Mouse (Mus musculus) CH12.LX (cell line): ENCODE measurements at regions not wholly inside any gene's neighbourhood (a gene's known extent, or its start where the extent isn't known, plus 50 kb on each side); places are given as distances from the start of the nearest gene placed in this dataset.

Experiments used
- DNase-seq: peaks from one replicate; pipeline ENCODE4 v3.0.0-alpha.2; 2013; ENCODE audit errors: extremely low read depth
- H3K27ac ChIP-seq: 2 replicates; pipeline ENCODE4 v1.5.1; 2012; ENCODE audit warnings: low read depth, mild to moderate bottlenecking, control low read depth, moderate library complexity; ENCODE audit not compliant: insufficient read depth
- H3K27me3 ChIP-seq: replicated peaks from 2 replicates; pipeline ENCODE3; 2012; ENCODE audit warnings: inconsistent platforms
- H3K36me3 ChIP-seq, 2 experiments: replicated peaks in 1 of 2; 2 replicates each; pipeline versions ENCODE3 to v1.6.1; 2012; ENCODE audit warnings: inconsistent platforms in 1 of 2, low read length in 1 of 2, mild to moderate bottlenecking in 1 of 2, mixed read lengths in 1 of 2, moderate library complexity in 1 of 2; ENCODE audit not compliant: control insufficient read depth in 1 of 2, insufficient read depth in 1 of 2
- H3K4me1 ChIP-seq, 2 experiments: 2 replicates each; pipeline ENCODE4 v1.6.1; 2012; ENCODE audit warnings: inconsistent platforms in 1 of 2, moderate library complexity in 1 of 2; ENCODE audit not compliant: insufficient read depth in 2 of 2, control insufficient read depth in 1 of 2
- H3K4me2 ChIP-seq: 2 replicates; pipeline ENCODE4 v1.6.1; 2012; ENCODE audit warnings: low read depth, mild to moderate bottlenecking, control low read depth; ENCODE audit not compliant: poor library complexity, insufficient read depth, severe bottlenecking
- H3K4me3 ChIP-seq, 3 experiments: fragments of 150-350 bp in 1 of 3; sonication (generic) in 1 of 3; replicated peaks in 1 of 3; 2 replicates each; pipeline versions ENCODE3 to v1.5.1; 2011 to 2012; ENCODE audit warnings: low read depth in 2 of 3, low read length in 2 of 3, mild to moderate bottlenecking in 2 of 3, moderate library complexity in 2 of 3, control low read depth in 1 of 3, improper control_type of control experiment in 1 of 3, inconsistent platforms in 1 of 3, mixed read lengths in 1 of 3; ENCODE audit not compliant: poor library complexity in 1 of 3
- H3K79me2 ChIP-seq: replicated peaks from 2 replicates; pipeline ENCODE4 v1.6.1; 2012; ENCODE audit warnings: mild to moderate bottlenecking, moderate library complexity; ENCODE audit not compliant: control insufficient read depth, poor library complexity, insufficient read depth, severe bottlenecking; ENCODE audit errors: extremely low read depth
- H3K9ac ChIP-seq: 2 replicates; pipeline ENCODE4 v1.6.1; 2012; ENCODE audit warnings: low read depth, mild to moderate bottlenecking, control low read depth, moderate library complexity; ENCODE audit not compliant: insufficient read depth
- H3K9me3 ChIP-seq: replicated peaks from 2 replicates; pipeline ENCODE3; 2012; ENCODE audit warnings: low read length, inconsistent platforms, mixed read lengths
- BHLHE40 ChIP-seq: IDR thresholded peaks from 2 replicates; pipeline ENCODE4 v1.6.1; 2011; ENCODE audit warnings: mild to moderate bottlenecking, low read depth, low read length, improper control_type of control experiment
- E2F4 ChIP-seq: IDR thresholded peaks from 2 replicates; pipeline ENCODE4 v1.6.1; 2011; ENCODE audit warnings: low read depth, low read length, improper control_type of control experiment; ENCODE audit not compliant: insufficient replicate concordance
- EP300 ChIP-seq: IDR thresholded peaks from 2 replicates; pipeline ENCODE4 v1.6.1; 2011; ENCODE audit warnings: low read length, improper control_type of control experiment
- ETS1 ChIP-seq: conservative IDR thresholded peaks from 2 replicates; pipeline ENCODE4 v1.6.1; 2012; ENCODE audit warnings: low read depth, mild to moderate bottlenecking, inconsistent platforms, low read length, improper control_type of control experiment, moderate library complexity
- GABPA ChIP-seq: IDR thresholded peaks from 2 replicates; pipeline ENCODE4 v1.6.1; 2012; ENCODE audit warnings: low read depth, low read length, improper control_type of control experiment, inconsistent platforms; ENCODE audit not compliant: insufficient replicate concordance
- HCFC1 ChIP-seq: IDR thresholded peaks from 2 replicates; pipeline ENCODE4 v1.6.1; 2012; ENCODE audit warnings: low read depth, mild to moderate bottlenecking, inconsistent platforms, low read length, improper control_type of control experiment
- IRF4 ChIP-seq: IDR thresholded peaks from 2 replicates; pipeline ENCODE4 v1.6.1; 2014; ENCODE audit warnings: low read depth, mild to moderate bottlenecking, inconsistent platforms, low read length, improper control_type of control experiment
- JUN ChIP-seq: IDR thresholded peaks from 2 replicates; pipeline ENCODE4 v1.6.1; 2011; ENCODE audit warnings: low read depth, mild to moderate bottlenecking, low read length, improper control_type of control experiment, moderate library complexity; ENCODE audit not compliant: insufficient read depth
- JUND ChIP-seq: conservative IDR thresholded peaks from 2 replicates; pipeline ENCODE4 v1.6.1; 2011; ENCODE audit warnings: low read depth, low read length, improper control_type of control experiment
- MAFK ChIP-seq: IDR thresholded peaks from 2 replicates; pipeline ENCODE4 v1.6.1; 2011; ENCODE audit warnings: low read length, improper control_type of control experiment; ENCODE audit not compliant: insufficient replicate concordance
- MEF2A ChIP-seq: IDR thresholded peaks from 2 replicates; pipeline ENCODE4 v1.6.1; 2014; ENCODE audit warnings: low read depth, mild to moderate bottlenecking, inconsistent platforms, low read length, improper control_type of control experiment, borderline replicate concordance
- NELFE ChIP-seq: IDR thresholded peaks from 2 replicates; pipeline ENCODE4 v1.6.1; 2011; ENCODE audit warnings: low read depth, low read length, improper control_type of control experiment
- POLR2AphosphoS2 ChIP-seq: IDR thresholded peaks from 2 replicates; pipeline ENCODE4 v1.6.1; 2011; ENCODE audit warnings: low read depth, low read length, improper control_type of control experiment
- RCOR1 ChIP-seq: conservative IDR thresholded peaks from 2 replicates; pipeline ENCODE4 v1.6.1; 2012; ENCODE audit warnings: low read depth, mild to moderate bottlenecking, inconsistent platforms, low read length, improper control_type of control experiment
- SIN3A ChIP-seq: IDR thresholded peaks from 2 replicates; pipeline ENCODE4 v1.6.1; 2012; ENCODE audit warnings: low read length, improper control_type of control experiment, inconsistent platforms
- SMC3 ChIP-seq: IDR thresholded peaks from 2 replicates; pipeline ENCODE4 v1.6.1; 2011; ENCODE audit warnings: low read depth, low read length, improper control_type of control experiment
- TCF12 ChIP-seq: IDR thresholded peaks from 2 replicates; pipeline ENCODE4 v1.6.1; 2014; ENCODE audit warnings: low read depth, mild to moderate bottlenecking, inconsistent platforms, low read length, improper control_type of control experiment
- UBTF ChIP-seq: IDR thresholded peaks from 2 replicates; pipeline ENCODE4 v1.6.1; 2012; ENCODE audit warnings: low read depth, mild to moderate bottlenecking, inconsistent platforms, low read length, improper control_type of control experiment, moderate library complexity
- USF1 ChIP-seq: IDR thresholded peaks from 2 replicates; pipeline ENCODE4 v1.6.1; 2014; ENCODE audit warnings: low read depth, mild to moderate bottlenecking, inconsistent platforms, low read length, improper control_type of control experiment
- USF2 ChIP-seq: conservative IDR thresholded peaks from 2 replicates; pipeline ENCODE4 v1.6.1; 2011; ENCODE audit warnings: low read depth, low read length, improper control_type of control experiment
- ZKSCAN1 ChIP-seq: IDR thresholded peaks from 2 replicates; pipeline ENCODE4 v1.6.1; 2012; ENCODE audit warnings: low read depth, inconsistent platforms, low read length, improper control_type of control experiment, borderline replicate concordance
- ZNF384 ChIP-seq: IDR thresholded peaks from 2 replicates; pipeline ENCODE4 v1.6.1; 2012; ENCODE audit warnings: low read depth, low read length, improper control_type of control experiment, inconsistent platforms
- dilution Hi-C: fragments of 300-500 bp; cut with MboI; formaldehyde crosslinking; loops from 2 replicates; pipeline ENCODE4 v1.14.3; 2020; ENCODE audit warnings: low sequenced_read_pairs; ENCODE audit not compliant: extremely low pct_unique_long_range_greater_than_20kb, extremely low pct_ligation_motif_present
- in situ Hi-C: fragments of 300-500 bp; cut with MboI; formaldehyde crosslinking; loops from 3 replicates; pipeline ENCODE4 v1.14.3; 2019; ENCODE audit warnings: low sequenced_read_pairs, low pct_ligation_motif_present, low pct_unique_long_range_greater_than_20kb, mixed read lengths

DNA sequence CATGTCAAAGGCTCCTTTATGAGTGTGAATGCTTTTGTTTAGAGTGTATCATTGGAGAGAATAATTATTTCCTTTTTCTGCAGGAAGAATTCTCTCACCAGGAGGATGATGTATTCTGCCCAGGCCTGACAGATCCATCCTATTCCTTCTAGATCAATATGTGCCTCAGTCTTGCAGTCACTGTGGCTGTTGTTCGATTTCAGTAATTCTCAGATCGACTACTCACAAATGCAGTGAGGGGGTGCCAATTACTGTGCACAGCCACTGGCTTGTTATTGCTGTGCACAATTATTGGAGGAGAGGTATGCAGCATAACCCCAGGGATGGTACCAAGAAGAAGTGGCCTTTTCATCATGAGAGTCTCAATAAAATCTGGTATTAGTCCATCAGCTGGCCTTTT lies 689.2 kb downstream of the Hdgfl1 start:
- peaks cover 0 to 28% of the 10 kb centered on the region in 2 experiments; a peak in 2 of 4 replicates for H3K4me1 ChIP-seq
- no peaks in the 10 kb centered on the region for H3K36me3 ChIP-seq
- no peaks in the 10 kb centered on the region for H3K9me3 ChIP-seq
- H3K4me2 ChIP-seq: no peak overlapping the region
- H3K9ac ChIP-seq: no peak overlapping the region
- H3K27me3 ChIP-seq: no peaks in the 10 kb centered on the region
- H3K4me3 ChIP-seq: no peak overlapping the region
- in situ Hi-C loops (no loop called here), dilution Hi-C loops (no loop called here)
- no peaks in the 10 kb centered on the region for H3K79me2 ChIP-seq
- DNase-seq: no peak
- no peak for TF ChIP-seq JUN
- no peak for TF ChIP-seq E2F4
- no peak for TF ChIP-seq ZKSCAN1
- TF ChIP-seq USF1: no peak
- TF ChIP-seq BHLHE40: no peak
- no peak for TF ChIP-seq ZNF384
- no peak for TF ChIP-seq IRF4
- no peak for TF ChIP-seq SIN3A
- no peak for TF ChIP-seq MEF2A
- no peak for TF ChIP-seq SMC3
- no peak for TF ChIP-seq POLR2AphosphoS2
- no peak for TF ChIP-seq HCFC1
- no peak for TF ChIP-seq GABPA
- no peak for TF ChIP-seq UBTF
- no peak for TF ChIP-seq RCOR1
- TF ChIP-seq TCF12: no peak
- TF ChIP-seq NELFE: no peak
- TF ChIP-seq, all 38 proteins: peak for 0
- H3K27ac ChIP-seq: no peak overlapping the region; the same call in 1 of the 2 replicates

DNA sequence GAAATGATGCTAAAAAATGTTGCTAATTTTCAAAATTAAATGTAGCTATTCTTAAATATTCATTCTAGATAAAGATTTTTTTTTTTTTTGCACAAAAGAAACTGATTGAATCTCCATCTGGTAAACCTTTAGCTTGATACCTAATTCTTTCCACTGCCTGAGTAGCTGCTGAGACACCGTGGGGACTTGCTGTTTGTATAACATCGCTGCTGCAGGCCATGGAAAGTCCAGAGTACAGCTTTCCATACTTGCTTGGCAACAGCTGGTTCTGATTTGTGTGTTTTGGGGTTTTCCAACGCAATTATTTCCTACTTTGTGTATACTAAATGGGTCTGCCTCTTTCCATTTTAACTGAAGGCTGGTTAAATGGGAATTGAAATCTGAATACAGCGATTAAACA lies 689.7 kb downstream of the Hdgfl1 start:
- TF ChIP-seq SIN3A (0 out of 2 replicates have a peak, but pooled peaks have one; percentile 49), SMC3 (no peak), JUN (peak; percentile 28; the same call in 1 of the 2 replicates), MEF2A (0 out of 2 replicates have a peak, but pooled peaks have one; percentile 31), GABPA (no peak), MAFK (no peak), TCF12 (0 out of 2 replicates have a peak, but pooled peaks have one; percentile 31), USF2 (no peak), BHLHE40 (no peak), ETS1 (peak; percentile 85), ZNF384 (peak; percentile 71), IRF4 (peak; percentile 79), RCOR1 (no peak), JUND (peak; percentile 50; the same call in 1 of the 2 replicates), EP300 (peak; percentile 89)
- no peak overlapping the region for H3K4me2 ChIP-seq
- in situ Hi-C loops: no loop called here
- H3K36me3 ChIP-seq: no peaks in the 10 kb centered on the region
- H3K79me2 ChIP-seq: no peaks in the 10 kb centered on the region
- no peak overlapping the region for H3K27ac ChIP-seq
- H3K27me3 ChIP-seq: no peaks in the 10 kb centered on the region
- H3K4me1 ChIP-seq: peaks cover 0 to 28% of the 10 kb centered on the region in 2 experiments; a peak in 2 of 4 replicates
- dilution Hi-C loops: no loop called here
- DNase-seq: peak; percentile 66
- H3K4me3 ChIP-seq: no peak overlapping the region
- H3K9ac ChIP-seq: no peak overlapping the region
- no peaks in the 10 kb centered on the region for H3K9me3 ChIP-seq
